Comparison of ENCODE assay signal across 8 mouse cellular contexts in genomic region chr12:80365345-80365744, GRCm38 (mm10).
DNase-seq lines count a peak whose midpoint lies in the region; ATAC-seq and TF ChIP-seq lines count a peak whose summit lies in the region.

No protein-coding gene starts in this region.

- peak overlapping the region; percentile 93 to 95 for H3K27ac ChIP-seq in heart, embryonic 14.5 days (replicated peaks in 1 of 2; ENCODE audit: control insufficient read depth in 1 of 2, insufficient read depth in 1 of 2, low read depth in 2 of 2, low read length in 2 of 2)
- 0 out of 2 replicates have a peak overlapping the region, but pooled peaks have one; percentile 42 for H3K27ac ChIP-seq in neural tube, embryonic 13.5 days (replicated peaks)
- H3K27ac ChIP-seq in heart, postnatal 0 days (ENCODE audit: low read depth), result peak overlapping the region; percentile 88
- H3K27ac ChIP-seq in neural tube, embryonic 15.5 days (replicated peaks), result peak overlapping the region; percentile 63; the same call in 1 of the 2 replicates

- H3K9ac ChIP-seq in heart, embryonic 14.5 days (ENCODE audit: low read length), result peak overlapping the region; percentile 50; the same call in 1 of the 2 replicates
- H3K9ac ChIP-seq in neural tube, embryonic 13.5 days, result no peak overlapping the region
- H3K9ac ChIP-seq in heart, postnatal 0 days (replicated peaks; ENCODE audit: low read depth, low read length), result no peak overlapping the region
- no peak overlapping the region for H3K9ac ChIP-seq in neural tube, embryonic 15.5 days (replicated peaks)

- no peaks in the 10 kb centered on the region for H3K9me3 ChIP-seq in heart, embryonic 14.5 days (ENCODE audit: control insufficient read depth, low read length)
- no peaks in the 10 kb centered on the region for H3K9me3 ChIP-seq in neural tube, embryonic 13.5 days
- no peaks in the 10 kb centered on the region for H3K9me3 ChIP-seq in heart, postnatal 0 days (replicated peaks; ENCODE audit: control insufficient read depth, low read length)
- H3K9me3 ChIP-seq in neural tube, embryonic 15.5 days (replicated peaks), result no peaks in the 10 kb centered on the region

- H3K4me2 ChIP-seq in heart, embryonic 14.5 days (ENCODE audit: low read length), result no peak overlapping the region; the same call in 1 of the 2 replicates
- no peak overlapping the region for H3K4me2 ChIP-seq in neural tube, embryonic 13.5 days
- H3K4me2 ChIP-seq in heart, postnatal 0 days (ENCODE audit: low read depth, low read length), result no peak overlapping the region
- H3K4me2 ChIP-seq in neural tube, embryonic 15.5 days, result no peak overlapping the region

- no peaks in the 10 kb centered on the region for H3K27me3 ChIP-seq in heart, embryonic 14.5 days (ENCODE audit: control insufficient read depth, insufficient read depth, low read length)
- no peaks in the 10 kb centered on the region for H3K27me3 ChIP-seq in neural tube, embryonic 13.5 days
- no peaks in the 10 kb centered on the region for H3K27me3 ChIP-seq in heart, postnatal 0 days (ENCODE audit: control insufficient read depth, insufficient read depth, low read length)
- no peaks in the 10 kb centered on the region for H3K27me3 ChIP-seq in neural tube, embryonic 15.5 days (replicated peaks)

- no peak for DNase-seq in heart, postnatal 4 days
- no peak for DNase-seq in neural tube, embryonic 10.5 days (ENCODE audit: extremely low spot score, low spot score)
- DNase-seq in heart, postnatal 0 days (ENCODE audit: low spot score), result no peak
- no peak for DNase-seq in embryo, embryonic 9.5 days (ENCODE audit: extremely low spot score)
- DNase-seq in urinary bladder, adult 18-20 months (ENCODE audit: low spot score in 2 of 2), result no peak

- TF ChIP-seq EP300 in heart, postnatal 0 days (IDR thresholded peaks at IDR 0.05; ENCODE audit: low read depth), result no peak

- H3K4me1 ChIP-seq in heart, embryonic 14.5 days (ENCODE audit: control insufficient read depth in 2 of 2, insufficient read depth in 2 of 2, low read length in 2 of 2), result peaks cover 17 to 39% of the 10 kb centered on the region in 2 experiments
- peaks cover 32% of the 10 kb centered on the region for H3K4me1 ChIP-seq in neural tube, embryonic 13.5 days (replicated peaks)
- peaks cover 34% of the 10 kb centered on the region for H3K4me1 ChIP-seq in heart, postnatal 0 days (ENCODE audit: control insufficient read depth, insufficient read depth)
- peaks cover 25% of the 10 kb centered on the region for H3K4me1 ChIP-seq in neural tube, embryonic 15.5 days

- ATAC-seq in heart, embryonic 14.5 days (ENCODE audit: insufficient number of reproducible peaks, insufficient read depth, low FRiP score, low read depth), result no peak
- no peak for ATAC-seq in neural tube, embryonic 13.5 days (ENCODE audit: low read depth)
- 0 out of 2 replicates have a peak, but pooled peaks have one; percentile 15 for ATAC-seq in heart, postnatal 0 days (ENCODE audit: insufficient read depth, low read depth)
- ATAC-seq in neural tube, embryonic 15.5 days (ENCODE audit: low FRiP score), result no peak

- peaks cover 27% of the 10 kb centered on the region for H3K36me3 ChIP-seq in heart, embryonic 14.5 days (ENCODE audit: control insufficient read depth, insufficient read depth, low read length)
- peaks cover 29% of the 10 kb centered on the region for H3K36me3 ChIP-seq in neural tube, embryonic 13.5 days
- peaks cover 18% of the 10 kb centered on the region for H3K36me3 ChIP-seq in heart, postnatal 0 days (replicated peaks; ENCODE audit: control insufficient read depth, insufficient read depth, low read length)
- peaks cover 24% of the 10 kb centered on the region for H3K36me3 ChIP-seq in neural tube, embryonic 15.5 days

- 66% methylated on average over 3 of the region's 3 CpGs for WGBS in heart, embryonic 14.5 days
- WGBS in neural tube, embryonic 13.5 days, result 91% methylated on average over 3 of the region's 3 CpGs
- WGBS in heart, postnatal 0 days, result 52% methylated on average over 3 of the region's 3 CpGs
- WGBS in neural tube, embryonic 15.5 days, result 93% methylated on average over 3 of the region's 3 CpGs

- no peak overlapping the region for H3K4me3 ChIP-seq in heart, embryonic 14.5 days (ENCODE audit: control insufficient read depth in 1 of 2, insufficient read depth in 1 of 2, low read depth in 1 of 2, low read length in 2 of 2)
- no peak overlapping the region for H3K4me3 ChIP-seq in neural tube, embryonic 13.5 days
- no peak overlapping the region for H3K4me3 ChIP-seq in heart, postnatal 0 days (ENCODE audit: low read depth, low read length)
- H3K4me3 ChIP-seq in neural tube, embryonic 15.5 days (replicated peaks), result no peak overlapping the region

- TF ChIP-seq CTCF in heart, postnatal 0 days (IDR thresholded peaks at IDR 0.05; ENCODE audit: low read depth), result no peak

Comparison
In these comparisons a context has a peak if more than half of its experiments do, and no peak if none do; other contexts are left out.
1. H3K27ac ChIP-seq: peak in every context shown above with its lines; median percentile 94 in heart, embryonic 14.5 days; 88 in heart, postnatal 0 days; 63 in neural tube, embryonic 15.5 days; 42 in neural tube, embryonic 13.5 days.